Mouse (Mus musculus) C2C12 (cell line): ENCODE measurements around the gene Inpp5a. TPM values are rescaled to one million over a fixed set of nuclear protein-coding genes. Genes with fewer than 3 reads are reported as not detected.

ENCODE experiments used
- H3K27me3 ChIP-seq: one replicate; pipeline ENCODE4 v1.6.1; 2011; ENCODE audit not compliant: control insufficient read depth, insufficient read depth, insufficient read length
- H3K36me3 ChIP-seq: one replicate; pipeline ENCODE4 v1.6.1; 2011; ENCODE audit not compliant: control insufficient read depth, insufficient read depth
- H3K4me3 ChIP-seq: one replicate; pipeline ENCODE4 v1.5.1; 2011; ENCODE audit warnings: mild to moderate bottlenecking, control low read depth; ENCODE audit not compliant: poor library complexity, insufficient read depth, severe bottlenecking
- H3K79me2 ChIP-seq: one replicate; pipeline ENCODE4 v1.6.1; 2011; ENCODE audit not compliant: control insufficient read depth, insufficient read depth
- H3K79me3 ChIP-seq: one replicate; pipeline ENCODE4 v1.6.1; 2011; ENCODE audit warnings: low read depth, control low read depth
- H3ac ChIP-seq: one replicate; pipeline ENCODE3; 2011; ENCODE audit warnings: low read depth; ENCODE audit not compliant: control insufficient read depth, insufficient read length
- CEBPB ChIP-seq: IDR thresholded peaks from one replicate; pipeline ENCODE4 v1.6.1; 2011; ENCODE audit warnings: low read depth, mild to moderate bottlenecking, control low read depth, moderate library complexity
- CTCF ChIP-seq: IDR thresholded peaks from one replicate; pipeline ENCODE4 v1.5.1; 2011; ENCODE audit not compliant: control insufficient read depth, insufficient read depth, insufficient read length
- FOSL1 ChIP-seq: IDR thresholded peaks from one replicate; pipeline ENCODE4 v1.8.0; 2011; ENCODE audit warnings: mild to moderate bottlenecking, low read length; ENCODE audit not compliant: poor library complexity, insufficient read depth, severe bottlenecking
- MAX ChIP-seq: IDR thresholded peaks from one replicate; pipeline ENCODE4 v1.6.1; 2011; ENCODE audit warnings: mild to moderate bottlenecking, control low read depth
- MYOD1 ChIP-seq: IDR thresholded peaks from one replicate; pipeline ENCODE4 v1.6.1; 2011; ENCODE audit warnings: low read depth; ENCODE audit not compliant: control insufficient read depth, insufficient read length
- MYOG ChIP-seq: IDR thresholded peaks from one replicate; pipeline ENCODE4 v1.6.1; 2011; ENCODE audit not compliant: control insufficient read depth, insufficient read length; ENCODE audit errors: extremely low read depth
- USF1 ChIP-seq: IDR thresholded peaks from one replicate; pipeline ENCODE4 v1.6.1; 2011; ENCODE audit warnings: low read depth, mild to moderate bottlenecking, control low read depth, moderate library complexity
- polyA plus RNA-seq: library from polyadenylated mRNA; unstranded; fragments of >200 nt; fragmentation: generic; extraction: Trizol; gene quantifications from one replicate; pipeline ENCODE4 v1.2.1, GENCODE M21; 2012; ENCODE audit warnings: missing spikeins

Inpp5a gene
- polyA plus RNA-seq, 1 experiment: 22.7 TPM

DNA sequence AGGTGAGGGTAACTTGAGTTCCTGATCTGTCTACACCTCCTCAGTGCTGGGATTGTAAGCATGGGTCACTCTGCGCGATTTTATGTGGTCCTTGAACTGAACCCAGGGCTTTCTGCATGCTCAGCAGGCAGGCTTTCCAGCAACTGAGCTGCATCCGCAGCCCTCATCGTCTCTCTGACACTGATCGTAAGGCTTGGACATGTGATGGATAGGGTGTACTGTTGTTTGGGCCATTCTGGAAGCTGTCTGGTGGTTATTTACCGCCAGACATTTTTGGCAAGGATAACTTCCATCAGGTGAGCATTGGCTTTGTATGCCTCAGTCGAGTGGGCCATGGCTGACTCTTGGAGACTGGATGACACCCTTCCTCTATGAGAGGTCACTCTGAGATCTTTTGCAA lies 48.0 kb downstream of the Inpp5a start:
- Histone ChIP-seq H3K36me3 (no peaks in the 10 kb centered on the region), H3ac (no peak overlapping the region), H3K4me3 (no peak overlapping the region), H3K79me2 (peaks cover 5% of the 10 kb centered on the region), H3K27me3 (no peaks in the 10 kb centered on the region), H3K79me3 (no peaks in the 10 kb centered on the region)
- TF ChIP-seq FOSL1 (no peak), MAX (no peak), MYOG (no peak), CTCF (no peak), USF1 (no peak), CEBPB (no peak), MYOD1 (no peak)

- no peak for TF ChIP-seq MAX
- TF ChIP-seq USF1: no peak
- TF ChIP-seq CTCF: no peak
- no peak for TF ChIP-seq FOSL1
- TF ChIP-seq MYOD1: no peak
- TF ChIP-seq CEBPB: no peak
- TF ChIP-seq MYOG: no peak
- Histone ChIP-seq H3K4me3 (no peak overlapping the region), H3ac (no peak overlapping the region), H3K79me2 (peaks cover 5% of the 10 kb centered on the region), H3K79me3 (no peaks in the 10 kb centered on the region), H3K27me3 (no peaks in the 10 kb centered on the region), H3K36me3 (no peaks in the 10 kb centered on the region)
These were observed 48.6 kb downstream of the Inpp5a start for GRCm38 (mm10) chr7:139437471-139437870.

DNA sequence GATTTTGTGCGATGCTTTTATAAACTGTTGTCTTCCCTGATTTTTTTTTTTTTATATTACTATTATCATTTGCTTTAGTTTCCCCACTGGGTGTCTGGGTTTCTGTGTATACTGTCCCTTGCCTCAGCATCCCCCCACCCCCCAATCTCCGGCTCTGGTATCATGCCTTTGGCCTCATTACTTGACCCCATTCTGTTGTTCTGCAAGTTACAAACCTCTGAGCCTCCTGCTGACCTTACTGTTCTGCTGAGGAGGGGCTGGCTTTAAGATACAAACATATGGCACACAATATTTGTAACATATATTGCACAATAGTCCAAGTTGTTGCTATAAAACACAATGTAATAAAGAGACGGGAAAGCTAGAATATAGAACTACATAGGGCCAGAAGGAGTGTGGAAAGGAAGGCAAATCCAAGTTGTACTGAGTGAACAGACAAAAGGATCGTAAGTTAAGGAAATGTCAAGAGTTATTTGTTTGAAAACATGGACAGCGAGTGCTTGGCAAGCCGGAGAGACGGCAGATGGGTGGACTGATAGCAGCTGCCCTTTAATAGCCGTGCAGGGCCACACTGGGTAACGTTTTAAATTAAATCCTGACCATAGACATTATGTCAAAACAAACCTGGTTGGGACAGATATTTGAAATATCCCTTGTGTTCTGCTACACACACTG lies 49.2 kb downstream of the Inpp5a start:
- Histone ChIP-seq H3K79me3 (no peaks in the 10 kb centered on the region), H3ac (no peak overlapping the region), H3K27me3 (no peaks in the 10 kb centered on the region), H3K4me3 (no peak overlapping the region), H3K36me3 (no peaks in the 10 kb centered on the region), H3K79me2 (peaks cover 5% of the 10 kb centered on the region)
- TF ChIP-seq USF1: no peak
- TF ChIP-seq FOSL1: no peak
- TF ChIP-seq CTCF: no peak
- no peak for TF ChIP-seq MAX
- no peak for TF ChIP-seq CEBPB
- no peak for TF ChIP-seq MYOD1

DNA sequence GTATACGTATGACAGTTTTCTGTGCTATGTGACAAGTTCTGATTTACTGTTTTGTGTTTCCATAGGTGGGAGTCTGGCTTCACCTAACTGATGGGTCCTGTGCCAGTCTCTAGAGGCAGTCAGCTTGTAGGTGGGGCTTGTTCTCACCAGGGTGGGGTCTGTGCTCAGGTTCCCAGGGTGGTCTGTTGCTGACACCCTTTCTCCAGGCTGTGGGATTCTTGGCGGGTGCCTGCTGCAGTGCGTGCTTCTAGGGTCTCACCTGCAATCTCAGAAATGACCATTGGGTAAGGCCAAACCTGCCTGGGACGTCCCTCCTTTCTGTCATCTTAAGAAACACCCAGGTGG lies 49.7 kb downstream of the Inpp5a start:
- peaks cover 5% of the 10 kb centered on the region for H3K79me2 ChIP-seq
- TF ChIP-seq FOSL1: no peak
- H3K36me3 ChIP-seq: no peaks in the 10 kb centered on the region
- H3K4me3 ChIP-seq: no peak overlapping the region
- H3ac ChIP-seq: no peak overlapping the region
- H3K79me3 ChIP-seq: no peaks in the 10 kb centered on the region
- H3K27me3 ChIP-seq: no peaks in the 10 kb centered on the region

- Histone ChIP-seq H3K36me3 (no peaks in the 10 kb centered on the region), H3K27me3 (no peaks in the 10 kb centered on the region), H3ac (no peak overlapping the region), H3K4me3 (no peak overlapping the region), H3K79me3 (no peaks in the 10 kb centered on the region), H3K79me2 (peaks cover 5% of the 10 kb centered on the region)
- no peak for TF ChIP-seq MAX
- TF ChIP-seq MYOG: no peak
- TF ChIP-seq CTCF: no peak
- TF ChIP-seq CEBPB: no peak
- TF ChIP-seq MYOD1: no peak
- TF ChIP-seq USF1: no peak
- no peak for TF ChIP-seq FOSL1
These were observed 50.1 kb downstream of the Inpp5a start for GRCm38 (mm10) chr7:139439031-139439430.
